Mouse (Mus musculus): Measurements from ENCODE around the gene Hes1.

DNA sequence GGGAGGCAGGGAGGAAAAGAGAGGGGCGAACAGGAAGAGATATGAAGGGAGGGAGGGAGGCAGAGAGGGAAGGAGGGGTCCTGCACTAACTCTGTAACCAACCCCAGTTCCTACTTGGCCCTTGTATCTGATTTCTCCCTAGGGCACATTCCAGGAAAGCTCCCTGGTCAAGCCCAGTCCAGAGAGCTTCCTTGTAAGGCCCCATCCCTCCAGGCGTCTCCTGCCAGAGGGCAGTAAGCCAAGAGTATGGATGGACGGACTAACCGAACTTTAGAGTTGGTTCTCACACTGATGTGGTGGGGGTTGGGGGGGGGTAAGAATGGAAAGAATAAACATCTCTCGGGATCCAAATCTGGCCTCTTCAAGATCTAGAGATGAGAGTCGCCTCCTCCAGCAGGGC, 29.7 kb upstream of the Hes1 start:
- no peak for TF ChIP-seq CTCF (IDR thresholded peaks at IDR 0.05; ENCODE audit: extremely low read depth, insufficient read length, insufficient replicate concordance, low read depth, low read length)
- TF ChIP-seq POLR2A (IDR thresholded peaks at IDR 0.05; ENCODE audit: low read depth, low read length) = no peak

Measured in small intestine, adult 2 months (tissue).